Mouse (Mus musculus) G1E (cell line): ENCODE data around the gene Gm49393. TPM values are rescaled to one million over a fixed set of nuclear protein-coding genes. Genes with fewer than 3 reads are reported as not detected.

Source experiments
- ATAC-seq: 2 replicates; pipeline ENCODE4 v1.8.0; 2016; ENCODE audit warnings: mild to moderate bottlenecking; ENCODE audit not compliant: insufficient number of reproducible peaks, poor library complexity, low FRiP score, severe bottlenecking; ENCODE audit errors: extremely low read depth
- DNase-seq: peaks from one replicate; pipeline ENCODE4 v3.0.0; 2012; ENCODE audit warnings: low spot score
- H3K27me3 ChIP-seq: 2 replicates; pipeline ENCODE4 v1.6.1; 2012; ENCODE audit warnings: mild to moderate bottlenecking, low read length, inconsistent platforms; ENCODE audit not compliant: insufficient read depth
- H3K36me3 ChIP-seq: replicated peaks from 2 replicates; pipeline ENCODE3; 2012; ENCODE audit warnings: mild to moderate bottlenecking, inconsistent platforms
- H3K4me1 ChIP-seq: 2 replicates; pipeline ENCODE4 v1.6.1; 2012; ENCODE audit warnings: low read depth, low read length, inconsistent platforms, mixed read lengths; ENCODE audit not compliant: insufficient read depth
- H3K4me3 ChIP-seq: 2 replicates; pipeline ENCODE4 v1.5.1; 2012; ENCODE audit warnings: low read depth, mild to moderate bottlenecking, inconsistent platforms, low read length, moderate library complexity, mixed read lengths
- H3K9me3 ChIP-seq: replicated peaks from 2 replicates; pipeline ENCODE4 v1.6.1; 2012; ENCODE audit warnings: inconsistent platforms
- CTCF ChIP-seq: IDR thresholded peaks from 2 replicates; pipeline ENCODE4 v1.5.1; 2012; ENCODE audit warnings: low read depth, low read length, inconsistent platforms, mixed read lengths
- GATA1 ChIP-seq: IDR thresholded peaks from 2 replicates; pipeline ENCODE4 v1.6.1; 2012; ENCODE audit warnings: borderline replicate concordance, low read length, inconsistent platforms, mixed read lengths
- GATA2 ChIP-seq: IDR thresholded peaks from 2 replicates; pipeline ENCODE4 v1.6.1; 2012; ENCODE audit warnings: low read depth, low read length, inconsistent platforms, borderline replicate concordance
- POLR2AphosphoS5 ChIP-seq: IDR thresholded peaks from 2 replicates; pipeline ENCODE4 v1.6.1; 2012; ENCODE audit warnings: low read depth, low read length, inconsistent platforms; ENCODE audit not compliant: insufficient replicate concordance
- TAL1 ChIP-seq: conservative IDR thresholded peaks from 2 replicates; pipeline ENCODE4 v1.6.1; 2012; ENCODE audit warnings: low read depth, low read length, inconsistent platforms, mixed read lengths
- polyA plus RNA-seq: library from polyadenylated mRNA; stranded (reverse); fragments of >175 nt; gene quantifications from 2 replicates; pipeline ENCODE4 v1.2.3, GENCODE M21; 2012
- total RNA-seq, 2 experiments: library from RNA; stranded (forward) in 1 of 2; stranded (reverse) in 1 of 2; fragments of 200-1000 nt in 1 of 2; fragments of >200 nt in 1 of 2; fragmentation: Nextera tagmentation in 1 of 2; gene quantifications; 2 replicates each; pipeline ENCODE4 v1.2.3; 2014 to 2017

Gene Gm49393
- total and polyA plus RNA-seq, 3 experiments = not detected

DNA sequence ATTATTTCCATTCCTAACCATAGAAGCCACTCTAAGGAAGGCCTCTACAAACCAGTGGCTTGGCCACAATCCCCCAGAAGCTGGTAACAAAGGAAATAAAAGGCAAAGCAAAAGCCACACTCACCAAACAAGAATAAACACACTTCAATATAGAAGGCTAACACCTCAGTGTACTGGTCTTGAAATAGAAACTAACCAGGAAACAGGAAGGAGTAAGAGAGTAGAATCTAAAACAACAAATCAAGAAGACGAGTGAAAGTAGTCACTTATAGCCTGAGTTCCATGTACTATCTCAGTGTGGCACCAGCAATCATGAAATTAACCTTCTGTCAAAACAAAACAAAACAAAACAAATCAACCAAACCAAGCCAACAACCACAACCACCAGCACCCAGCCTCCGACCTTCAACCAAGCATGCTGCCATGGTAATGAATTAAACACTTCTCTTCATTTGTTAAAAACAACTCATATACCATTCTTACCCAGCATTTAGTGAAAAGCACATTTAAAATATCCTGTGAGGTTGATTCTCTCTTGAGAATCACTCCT is 96.0 kb downstream of the Gm49393 start:
- ATAC-seq = no peak
- no peaks in the 10 kb centered on the region for H3K27me3 ChIP-seq
- TF ChIP-seq TAL1 = no peak
- no peak for TF ChIP-seq GATA1
- TF ChIP-seq POLR2AphosphoS5 = no peak
- no peak for TF ChIP-seq GATA2
- no peak for TF ChIP-seq CTCF
- peaks cover 10% of the 10 kb centered on the region for H3K9me3 ChIP-seq
- H3K4me1 ChIP-seq = no peaks in the 10 kb centered on the region
- H3K4me3 ChIP-seq = no peak overlapping the region
- no peaks in the 10 kb centered on the region for H3K36me3 ChIP-seq
- DNase-seq = no peak

- Histone ChIP-seq H3K27me3 (no peaks in the 10 kb centered on the region), H3K36me3 (no peaks in the 10 kb centered on the region), H3K4me3 (no peak overlapping the region), H3K9me3 (peaks cover 8% of the 10 kb centered on the region), H3K4me1 (no peaks in the 10 kb centered on the region)
- ATAC-seq = no peak
- no peak for TF ChIP-seq TAL1
- no peak for TF ChIP-seq GATA1
- TF ChIP-seq CTCF = no peak
- TF ChIP-seq GATA2 = no peak
- no peak for TF ChIP-seq POLR2AphosphoS5
- no peak for DNase-seq
Measured at GRCm38 (mm10) chr13:60826052-60826451, 109.3 kb downstream of the Gm49393 start.

GRCm38 (mm10) chr13:60820486-60821175 is 114.8 kb downstream of the Gm49393 start:
- Histone ChIP-seq H3K4me3 (no peak overlapping the region), H3K9me3 (peaks cover 18% of the 10 kb centered on the region), H3K4me1 (no peaks in the 10 kb centered on the region), H3K36me3 (no peaks in the 10 kb centered on the region), H3K27me3 (no peaks in the 10 kb centered on the region)
- DNase-seq (no peak), ATAC-seq (no peak)
- TF ChIP-seq GATA1 = no peak
- no peak for TF ChIP-seq GATA2

DNA sequence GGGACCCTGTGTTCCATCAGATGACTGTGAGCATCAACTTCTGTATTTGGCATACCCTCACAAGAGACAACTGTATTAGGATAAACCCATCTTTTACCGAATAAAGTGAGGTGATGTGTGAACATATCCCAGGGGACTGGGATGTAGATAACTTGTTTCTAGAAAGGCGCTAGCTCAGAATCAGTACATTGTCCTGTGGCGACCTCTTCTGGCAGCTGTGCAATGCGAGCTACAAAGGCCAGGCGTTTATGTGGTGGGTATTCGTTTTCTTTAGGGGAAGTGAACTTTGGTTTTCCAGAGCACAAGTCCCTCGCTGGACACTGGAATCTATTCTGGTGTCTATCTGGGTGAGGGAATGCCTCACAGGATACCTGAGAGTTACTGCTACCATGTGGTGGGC is 115.9 kb downstream of the Gm49393 start:
- Histone ChIP-seq H3K4me3 (no peak overlapping the region), H3K27me3 (no peaks in the 10 kb centered on the region), H3K36me3 (no peaks in the 10 kb centered on the region), H3K9me3 (peaks cover 19% of the 10 kb centered on the region), H3K4me1 (no peaks in the 10 kb centered on the region)
- no peak for DNase-seq
- no peak for ATAC-seq
- no peak for TF ChIP-seq GATA1
- TF ChIP-seq GATA2 = no peak
- TF ChIP-seq POLR2AphosphoS5 = no peak
- no peak for TF ChIP-seq CTCF
- no peak for TF ChIP-seq TAL1

DNA sequence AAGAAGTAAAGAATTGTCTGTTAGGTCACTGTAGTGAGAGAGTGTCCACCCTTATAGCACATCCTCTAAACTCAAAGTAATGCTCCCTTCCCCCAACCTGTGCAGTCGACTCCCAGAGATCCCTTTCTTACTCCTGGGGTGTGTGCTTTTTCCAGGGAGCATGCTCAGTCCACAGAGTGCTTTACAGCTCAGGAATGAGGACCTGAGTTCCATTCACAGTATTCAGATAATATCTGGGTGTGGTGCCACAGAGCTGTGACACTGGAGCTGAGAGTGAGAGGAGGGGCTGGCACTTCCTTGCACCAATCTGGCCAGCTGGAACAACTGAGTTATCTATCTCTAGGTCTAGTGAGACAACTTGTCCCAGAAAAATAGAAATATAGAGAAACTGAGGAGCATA is 121.7 kb downstream of the Gm49393 start:
- DNase-seq (no peak), ATAC-seq (no peak)
- no peak for TF ChIP-seq GATA2
- TF ChIP-seq GATA1 = no peak
- no peak for TF ChIP-seq TAL1
- H3K4me1 ChIP-seq = no peaks in the 10 kb centered on the region
- H3K9me3 ChIP-seq = peaks cover 21% of the 10 kb centered on the region
- H3K4me3 ChIP-seq = no peak overlapping the region
- H3K27me3 ChIP-seq = no peaks in the 10 kb centered on the region
- H3K36me3 ChIP-seq = no peaks in the 10 kb centered on the region

- Histone ChIP-seq H3K36me3 (no peaks in the 10 kb centered on the region), H3K9me3 (peaks cover 21% of the 10 kb centered on the region), H3K4me3 (no peak overlapping the region), H3K27me3 (no peaks in the 10 kb centered on the region), H3K4me1 (no peaks in the 10 kb centered on the region)
- TF ChIP-seq TAL1 (no peak), GATA1 (no peak), CTCF (no peak), POLR2AphosphoS5 (no peak), GATA2 (no peak)
- DNase-seq = no peak
- no peak for ATAC-seq
Measured at GRCm38 (mm10) chr13:60812768-60813167, 122.6 kb downstream of the Gm49393 start.

DNA sequence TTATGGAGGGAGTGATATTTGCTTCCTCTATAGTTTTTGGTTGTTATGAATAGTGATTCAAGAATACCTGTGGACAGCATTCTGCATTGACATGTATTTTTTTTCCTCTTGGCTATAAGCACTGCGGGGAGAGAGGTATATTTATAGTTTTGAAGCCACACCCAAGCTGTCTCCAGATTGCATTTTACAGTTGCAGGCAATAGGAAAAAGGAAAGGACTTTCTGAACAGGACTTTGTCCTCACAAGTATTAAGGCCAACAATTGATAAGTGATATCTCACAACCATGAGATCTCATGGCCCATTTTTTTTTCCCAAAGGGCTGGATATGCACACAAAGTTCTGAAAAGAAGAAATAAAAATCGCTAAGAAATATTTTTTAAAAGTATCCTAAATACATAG is 125.7 kb downstream of the Gm49393 start:
- Histone ChIP-seq H3K36me3 (no peaks in the 10 kb centered on the region), H3K9me3 (peaks cover 23% of the 10 kb centered on the region), H3K27me3 (no peaks in the 10 kb centered on the region), H3K4me3 (no peak overlapping the region), H3K4me1 (no peaks in the 10 kb centered on the region)
- TF ChIP-seq TAL1 (no peak), CTCF (no peak), POLR2AphosphoS5 (no peak), GATA2 (no peak), GATA1 (no peak)
- DNase-seq (no peak), ATAC-seq (no peak)

Other genes starting within 250 kb of the Gm49393 start
- gene BC051665, start 149.2 kb downstream of the Gm49393 start, total RNA-seq (2014; fragmentation: Nextera tagmentation) = not detected in 2 replicates
- gene BC051665, start 149.2 kb downstream of the Gm49393 start, total RNA-seq (2017) = not detected in 2 replicates
- not detected in 2 replicates for gene BC051665, start 149.2 kb downstream of the Gm49393 start, polyA plus RNA-seq
- not detected in 2 replicates for gene Ctsll3, start 132.7 kb downstream of the Gm49393 start, total RNA-seq (2014; fragmentation: Nextera tagmentation)
- gene Ctsll3, start 132.7 kb downstream of the Gm49393 start, total RNA-seq (2017) = not detected in 2 replicates
- gene Ctsll3, start 132.7 kb downstream of the Gm49393 start, polyA plus RNA-seq = not detected in 2 replicates
- gene 4930486L24Rik, start 71.1 kb downstream of the Gm49393 start, total RNA-seq (2014; fragmentation: Nextera tagmentation) = not detected in 2 replicates
- gene 4930486L24Rik, start 71.1 kb downstream of the Gm49393 start, total RNA-seq (2017) = not detected in 2 replicates
- not detected in 2 replicates for gene 4930486L24Rik, start 71.1 kb downstream of the Gm49393 start, polyA plus RNA-seq
- gene Gm49392, start 38.7 kb downstream of the Gm49393 start, total RNA-seq (2014; fragmentation: Nextera tagmentation) = not detected in 2 replicates
- not detected in 2 replicates for gene Gm49392, start 38.7 kb downstream of the Gm49393 start, total RNA-seq (2017)
- gene Gm49392, start 38.7 kb downstream of the Gm49393 start, polyA plus RNA-seq = not detected in 2 replicates
- gene Ctla2b, start 38.1 kb downstream of the Gm49393 start, total RNA-seq (2014; fragmentation: Nextera tagmentation) = not detected in 2 replicates
- 0.22 and 0.29 TPM in 2 replicates for gene Ctla2b, start 38.1 kb downstream of the Gm49393 start, total RNA-seq (2017)
- gene Ctla2b, start 38.1 kb downstream of the Gm49393 start, polyA plus RNA-seq = not detected in 2 replicates
- not detected in 2 replicates for gene Tpbpb, start 30.7 kb downstream of the Gm49393 start, total RNA-seq (2014; fragmentation: Nextera tagmentation)
- gene Tpbpb, start 30.7 kb downstream of the Gm49393 start, total RNA-seq (2017) = not detected in 2 replicates
- gene Tpbpb, start 30.7 kb downstream of the Gm49393 start, polyA plus RNA-seq = not detected in 2 replicates
- gene Gm49391, start 981 bp upstream of the Gm49393 start, total RNA-seq (2014; fragmentation: Nextera tagmentation) = not detected in 2 replicates
- gene Gm49391, start 981 bp upstream of the Gm49393 start, total RNA-seq (2017) = not detected in 2 replicates
- not detected in 2 replicates for gene Gm49391, start 981 bp upstream of the Gm49393 start, polyA plus RNA-seq
- not detected in 2 replicates for gene Ctla2a, start 1.0 kb upstream of the Gm49393 start, total RNA-seq (2014; fragmentation: Nextera tagmentation)
- 1.3 and 1.9 TPM in 2 replicates for gene Ctla2a, start 1.0 kb upstream of the Gm49393 start, total RNA-seq (2017)
- not detected in 2 replicates for gene Ctla2a, start 1.0 kb upstream of the Gm49393 start, polyA plus RNA-seq
- not detected in 2 replicates for gene Tpbpa, start 6.4 kb upstream of the Gm49393 start, total RNA-seq (2014; fragmentation: Nextera tagmentation)
- gene Tpbpa, start 6.4 kb upstream of the Gm49393 start, total RNA-seq (2017) = 0.33 TPM in 1 of 2 replicates, not detected in the other
- gene Tpbpa, start 6.4 kb upstream of the Gm49393 start, polyA plus RNA-seq = not detected in 2 replicates
- not detected in 2 replicates for gene Ctsj, start 70.4 kb upstream of the Gm49393 start, total RNA-seq (2014; fragmentation: Nextera tagmentation)
- 0.12 TPM in 1 of 2 replicates, not detected in the other for gene Ctsj, start 70.4 kb upstream of the Gm49393 start, total RNA-seq (2017)
- gene Ctsj, start 70.4 kb upstream of the Gm49393 start, polyA plus RNA-seq = not detected in 2 replicates
- gene Ctsq, start 105.0 kb upstream of the Gm49393 start, total RNA-seq (2014; fragmentation: Nextera tagmentation) = not detected in 2 replicates
- not detected in 2 replicates for gene Ctsq, start 105.0 kb upstream of the Gm49393 start, total RNA-seq (2017)
- not detected in 2 replicates for gene Ctsq, start 105.0 kb upstream of the Gm49393 start, polyA plus RNA-seq
- gene Ctsr, start 228.7 kb upstream of the Gm49393 start, total RNA-seq (2014; fragmentation: Nextera tagmentation) = not detected in 2 replicates
- not detected in 2 replicates for gene Ctsr, start 228.7 kb upstream of the Gm49393 start, total RNA-seq (2017)
- not detected in 2 replicates for gene Ctsr, start 228.7 kb upstream of the Gm49393 start, polyA plus RNA-seq